Mouse (Mus musculus): ENCODE results near the gene Olfr1441. TPM values are rescaled to one million over a fixed set of nuclear protein-coding genes. Genes with fewer than 3 reads are reported as not detected.

Olfr1441 gene
- total RNA-seq, 2 experiments from 2014 or later: not detected

GRCm38 (mm10) chr19:12460282-12461249, 43.3 kb downstream of the Olfr1441 start, which contains the start of gene Mpeg1:
Mpeg1 (plus strand) TSS chr19:12460779.
- ATAC-seq (replicated peaks; ENCODE audit: low FRiP score, poor library complexity, severe bottlenecking): no peak

GRCm38 (mm10) chr19:12462851-12463721, 45.9 kb downstream of the Olfr1441 start:
- ATAC-seq (replicated peaks; ENCODE audit: low FRiP score, poor library complexity, severe bottlenecking): no peak

GRCm38 (mm10) chr19:12463722-12464035, 46.4 kb downstream of the Olfr1441 start:
- no peak for ATAC-seq (replicated peaks; ENCODE audit: low FRiP score, poor library complexity, severe bottlenecking)

- no peak for ATAC-seq (replicated peaks; ENCODE audit: low FRiP score, poor library complexity, severe bottlenecking)
These were observed 46.9 kb downstream of the Olfr1441 start for GRCm38 (mm10) chr19:12464127-12464526.

GRCm38 (mm10) chr19:12464674-12465073, 47.4 kb downstream of the Olfr1441 start:
- ATAC-seq (replicated peaks; ENCODE audit: low FRiP score, poor library complexity, severe bottlenecking): no peak

DNA sequence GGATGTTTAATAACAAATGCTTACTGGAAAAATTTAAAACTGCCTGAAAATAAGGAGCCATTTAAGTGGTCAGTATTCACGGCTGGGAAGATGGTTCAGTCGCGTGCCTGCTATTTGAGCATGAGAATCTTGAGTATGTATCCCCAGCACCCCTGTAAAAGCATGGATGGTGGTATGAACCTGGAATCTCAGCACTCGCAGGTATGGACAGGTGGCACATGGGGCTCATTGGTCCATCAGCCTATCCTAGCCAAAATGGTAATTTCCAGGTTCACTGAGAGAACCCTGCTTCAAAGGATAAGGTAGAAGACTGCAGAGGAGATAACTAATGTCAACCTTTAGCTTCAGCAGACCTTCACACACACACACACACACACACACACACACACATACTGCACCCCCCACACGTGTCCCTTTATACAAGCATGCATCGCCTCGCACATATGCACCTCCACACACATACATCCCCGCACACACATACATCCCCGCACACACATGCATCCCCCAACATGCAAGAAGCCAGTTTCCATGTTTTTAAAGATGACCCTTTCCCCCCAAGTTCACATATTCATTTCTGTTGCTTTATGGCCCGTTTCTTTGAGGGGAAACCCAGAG, 48.4 kb downstream of the Olfr1441 start:
- ATAC-seq (replicated peaks; ENCODE audit: low FRiP score, poor library complexity, severe bottlenecking): no peak

- 0 out of 2 replicates have a peak, but pooled peaks have one; percentile 63 for ATAC-seq (replicated peaks; ENCODE audit: low FRiP score, poor library complexity, severe bottlenecking)
These were observed 49.0 kb downstream of the Olfr1441 start for GRCm38 (mm10) chr19:12466204-12466603.

DNA sequence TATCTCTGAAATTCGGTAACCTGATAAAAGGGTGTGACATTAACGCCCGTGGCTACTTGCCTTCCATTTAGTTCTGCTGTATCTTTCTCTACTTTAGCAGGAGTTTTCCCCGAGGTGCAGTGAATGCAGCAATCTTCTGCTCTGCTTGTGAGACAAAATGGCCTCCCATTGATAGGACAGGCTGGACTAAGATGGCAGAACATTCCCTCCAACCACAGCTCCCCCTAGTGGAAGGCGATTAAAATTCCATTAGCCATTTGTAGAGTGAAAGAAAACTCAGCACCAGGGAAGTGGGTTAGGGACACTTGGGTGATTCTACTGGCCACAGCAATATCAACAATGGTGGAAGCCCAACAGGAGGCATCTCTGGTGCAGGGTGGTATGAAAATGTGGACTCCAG, 50.2 kb downstream of the Olfr1441 start:
- ATAC-seq (replicated peaks; ENCODE audit: low FRiP score, poor library complexity, severe bottlenecking): no peak

DNA sequence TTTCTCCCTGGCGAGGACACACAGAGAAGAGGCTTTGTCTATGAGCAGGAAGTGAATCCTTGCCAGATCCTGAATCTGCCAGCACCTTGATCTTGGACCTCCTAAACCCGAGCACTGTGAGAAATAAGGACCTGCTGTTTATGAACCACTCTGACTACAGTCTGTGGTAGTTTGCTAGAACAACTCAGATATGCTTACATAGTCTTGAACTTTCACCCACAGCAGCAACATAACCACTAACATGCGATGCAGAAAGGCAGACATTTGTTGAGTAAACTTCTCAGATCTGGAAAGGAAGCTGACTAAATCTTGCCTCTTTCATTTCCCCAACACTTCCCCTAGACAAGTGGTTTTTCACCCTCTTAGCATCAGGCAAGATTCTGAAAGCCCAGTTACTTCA, 54.6 kb downstream of the Olfr1441 start:
- no peak for ATAC-seq (replicated peaks; ENCODE audit: low FRiP score, poor library complexity, severe bottlenecking)

- no peak for ATAC-seq (replicated peaks; ENCODE audit: low FRiP score, poor library complexity, severe bottlenecking)
These were observed 55.2 kb downstream of the Olfr1441 start for GRCm38 (mm10) chr19:12472381-12472976.

Other genes starting within 250 kb of the Olfr1441 start
- gene Olfr1555-ps1, start 247.3 kb upstream of the Olfr1441 start, total RNA-seq (2015; ENCODE audit: low replicate concordance): not detected in 2 replicates
- gene Olfr1555-ps1, start 247.3 kb upstream of the Olfr1441 start, total RNA-seq (2017; ENCODE audit: low replicate concordance): not detected in 2 replicates
- gene Olfr1431, start 216.8 kb upstream of the Olfr1441 start, total RNA-seq (2015; ENCODE audit: low replicate concordance): not detected in 2 replicates
- gene Olfr1431, start 216.8 kb upstream of the Olfr1441 start, total RNA-seq (2017; ENCODE audit: low replicate concordance): not detected in 2 replicates
- gene Olfr1432, start 184.8 kb upstream of the Olfr1441 start, total RNA-seq (2015; ENCODE audit: low replicate concordance): not detected in 2 replicates
- gene Olfr1432, start 184.8 kb upstream of the Olfr1441 start, total RNA-seq (2017; ENCODE audit: low replicate concordance): not detected in 2 replicates
- not detected in 2 replicates for gene Olfr262, start 175.8 kb upstream of the Olfr1441 start, total RNA-seq (2015; ENCODE audit: low replicate concordance)
- gene Olfr262, start 175.8 kb upstream of the Olfr1441 start, total RNA-seq (2017; ENCODE audit: low replicate concordance): not detected in 2 replicates
- gene Olfr235, start 156.4 kb upstream of the Olfr1441 start, total RNA-seq (2015; ENCODE audit: low replicate concordance): not detected in 2 replicates
- not detected in 2 replicates for gene Olfr235, start 156.4 kb upstream of the Olfr1441 start, total RNA-seq (2017; ENCODE audit: low replicate concordance)
- gene Olfr1434, start 137.6 kb upstream of the Olfr1441 start, total RNA-seq (2015; ENCODE audit: low replicate concordance): not detected in 2 replicates
- not detected in 2 replicates for gene Olfr1434, start 137.6 kb upstream of the Olfr1441 start, total RNA-seq (2017; ENCODE audit: low replicate concordance)
- not detected in 2 replicates for gene Olfr1436, start 118.3 kb upstream of the Olfr1441 start, total RNA-seq (2015; ENCODE audit: low replicate concordance)
- gene Olfr1436, start 118.3 kb upstream of the Olfr1441 start, total RNA-seq (2017; ENCODE audit: low replicate concordance): not detected in 2 replicates
- gene Olfr1437, start 92.3 kb upstream of the Olfr1441 start, total RNA-seq (2015; ENCODE audit: low replicate concordance): not detected in 2 replicates
- not detected in 2 replicates for gene Olfr1437, start 92.3 kb upstream of the Olfr1441 start, total RNA-seq (2017; ENCODE audit: low replicate concordance)
- not detected in 2 replicates for gene Olfr1438-ps1, start 81.5 kb upstream of the Olfr1441 start, total RNA-seq (2015; ENCODE audit: low replicate concordance)
- gene Olfr1438-ps1, start 81.5 kb upstream of the Olfr1441 start, total RNA-seq (2017; ENCODE audit: low replicate concordance): not detected in 2 replicates
- gene Olfr1440, start 30.2 kb upstream of the Olfr1441 start, total RNA-seq (2015; ENCODE audit: low replicate concordance): not detected in 2 replicates
- not detected in 2 replicates for gene Olfr1440, start 30.2 kb upstream of the Olfr1441 start, total RNA-seq (2017; ENCODE audit: low replicate concordance)
- gene Pfpl, start 10.5 kb downstream of the Olfr1441 start, total RNA-seq (2015; ENCODE audit: low replicate concordance): not detected in 2 replicates
- not detected in 2 replicates for gene Pfpl, start 10.5 kb downstream of the Olfr1441 start, total RNA-seq (2017; ENCODE audit: low replicate concordance)
- 61.6 and 71.0 TPM in 2 replicates for gene Mpeg1, start 43.3 kb downstream of the Olfr1441 start, total RNA-seq (2015; ENCODE audit: low replicate concordance)
- 23.0 and 36.1 TPM in 2 replicates for gene Mpeg1, start 43.3 kb downstream of the Olfr1441 start, total RNA-seq (2017; ENCODE audit: low replicate concordance)
- 5.8 and 7.1 TPM in 2 replicates for gene Dtx4, start 84.0 kb downstream of the Olfr1441 start, total RNA-seq (2015; ENCODE audit: low replicate concordance)
- 1.2 and 2.6 TPM in 2 replicates for gene Dtx4, start 84.0 kb downstream of the Olfr1441 start, total RNA-seq (2017; ENCODE audit: low replicate concordance)
- gene Fam111a, start 128.3 kb downstream of the Olfr1441 start, total RNA-seq (2015; ENCODE audit: low replicate concordance): 154 and 179 TPM in 2 replicates
- gene Fam111a, start 128.3 kb downstream of the Olfr1441 start, total RNA-seq (2017; ENCODE audit: low replicate concordance): 182 and 186 TPM in 2 replicates
- not detected in 2 replicates for gene Gm4952, start 182.5 kb downstream of the Olfr1441 start, total RNA-seq (2015; ENCODE audit: low replicate concordance)
- not detected in 2 replicates for gene Gm4952, start 182.5 kb downstream of the Olfr1441 start, total RNA-seq (2017; ENCODE audit: low replicate concordance)
- not detected in 2 replicates for gene Glyat, start 215.9 kb downstream of the Olfr1441 start, total RNA-seq (2015; ENCODE audit: low replicate concordance)
- 5.3 TPM in 1 of 2 replicates, not detected in the other for gene Glyat, start 215.9 kb downstream of the Olfr1441 start, total RNA-seq (2017; ENCODE audit: low replicate concordance)

Data from erythroid progenitor cell, adult 5-6 weeks (primary cell).